Mouse (Mus musculus) myocyte (in vitro differentiated cells): Measurements from ENCODE around the gene Esrrb.

Source experiments
- CEBPB ChIP-seq: IDR thresholded peaks from 2 replicates; pipeline ENCODE4 v1.6.1; 2011; ENCODE audit warnings: mild to moderate bottlenecking, moderate library complexity; ENCODE audit not compliant: poor library complexity, insufficient read depth, severe bottlenecking
- E2F4 ChIP-seq: IDR thresholded peaks from one replicate; pipeline ENCODE4 v1.6.1; 2011; ENCODE audit warnings: mild to moderate bottlenecking, control low read depth, moderate library complexity; ENCODE audit not compliant: insufficient read depth
- MAX ChIP-seq: IDR thresholded peaks from one replicate; pipeline ENCODE4 v1.6.1; 2011; ENCODE audit warnings: low read depth, mild to moderate bottlenecking, control low read depth
- MYOD1 ChIP-seq, 3 experiments: IDR thresholded peaks; one replicate each; pipeline ENCODE4 v1.6.1; 2011; ENCODE audit warnings: control low read depth in 2 of 3, low read depth in 2 of 3, mild to moderate bottlenecking in 2 of 3, moderate library complexity in 1 of 3; ENCODE audit not compliant: insufficient read length in 2 of 3, control insufficient read depth in 1 of 3
- MYOG ChIP-seq, 3 experiments: IDR thresholded peaks; one replicate each; pipeline ENCODE4 v1.6.1; 2011; ENCODE audit warnings: control low read depth in 2 of 3, low read depth in 2 of 3, mild to moderate bottlenecking in 2 of 3; ENCODE audit not compliant: insufficient read length in 2 of 3, control insufficient read depth in 1 of 3, insufficient read depth in 1 of 3
- POLR2A ChIP-seq: IDR thresholded peaks from one replicate; pipeline ENCODE4 v1.6.1; 2011; ENCODE audit warnings: low read depth, mild to moderate bottlenecking, control low read depth, moderate library complexity; ENCODE audit not compliant: insufficient read length
- POLR2AphosphoS2 ChIP-seq: IDR thresholded peaks from one replicate; pipeline ENCODE4 v1.6.1; 2011; ENCODE audit warnings: low read depth, control low read depth; ENCODE audit not compliant: insufficient read length
- REST ChIP-seq: IDR thresholded peaks from one replicate; pipeline ENCODE4 v1.6.1; 2011; ENCODE audit warnings: mild to moderate bottlenecking, control low read depth, moderate library complexity; ENCODE audit not compliant: insufficient read depth, insufficient read length
- TCF12 ChIP-seq: IDR thresholded peaks from one replicate; pipeline ENCODE4 v1.6.1; 2011; ENCODE audit warnings: mild to moderate bottlenecking, control low read depth; ENCODE audit not compliant: poor library complexity, insufficient read depth, severe bottlenecking
- USF1 ChIP-seq: IDR thresholded peaks from one replicate; pipeline ENCODE4 v1.6.1; 2011; ENCODE audit warnings: low read depth, mild to moderate bottlenecking, control low read depth, moderate library complexity

GRCm38 (mm10) chr12:86330684-86331083, 30.2 kb upstream of the Esrrb start:
- no peak for TF ChIP-seq POLR2A
- TF ChIP-seq USF1, result no peak
- no peak for TF ChIP-seq E2F4
- no peak for TF ChIP-seq POLR2AphosphoS2
- TF ChIP-seq MAX, result no peak
- no peak for TF ChIP-seq TCF12
- TF ChIP-seq CEBPB, result no peak
- TF ChIP-seq REST, result no peak
- TF ChIP-seq MYOD1 (IDR thresholded peaks at IDR 0.05; ENCODE audit: control insufficient read depth in 1 of 3, insufficient read length in 2 of 3, low read depth in 2 of 3), result no peak
- no peak for TF ChIP-seq MYOG (IDR thresholded peaks at IDR 0.05; ENCODE audit: control insufficient read depth in 1 of 3, insufficient read depth in 1 of 3, insufficient read length in 2 of 3, low read depth in 2 of 3)
